Mouse (Mus musculus): Measurements from ENCODE around the gene Hdac1. TPM values are rescaled to one million over a fixed set of nuclear protein-coding genes. Genes with fewer than 3 reads are reported as not detected.
"Not testable (repeated sequence)": the region's sequence is repeated elsewhere in the genome, so short reads cannot be mapped to it uniquely, and the experiment has no call there.

The Hdac1 gene
- polyA plus RNA-seq, 1 experiment, result 156 TPM

- no peak overlapping the region for H3K27ac ChIP-seq (ENCODE audit: insufficient read depth, low read length)
- H3K4me3 ChIP-seq (ENCODE audit: insufficient read depth, low read length), result no peak overlapping the region
- no peaks in the 10 kb centered on the region for H3K4me1 ChIP-seq (ENCODE audit: control insufficient read depth, insufficient read depth, low read length)
- TF ChIP-seq CTCF (IDR thresholded peaks at IDR 0.05; ENCODE audit: borderline replicate concordance, insufficient read depth, low read length) (no peak), POLR2A (IDR thresholded peaks at IDR 0.05; ENCODE audit: low read depth, low read length) (no peak)
Observed at GRCm38 (mm10) chr4:129549306-129549705, 6.8 kb upstream of the Hdac1 start.

- not testable (repeated sequence) for H3K27ac ChIP-seq (ENCODE audit: insufficient read depth, low read length); H3K4me3 ChIP-seq (ENCODE audit: insufficient read depth, low read length); H3K4me1 ChIP-seq (ENCODE audit: control insufficient read depth, insufficient read depth, low read length)
Observed at GRCm38 (mm10) chr4:129547631-129548030, 5.1 kb upstream of the Hdac1 start.

GRCm38 (mm10) chr4:129544106-129544505 is 1.6 kb upstream of the Hdac1 start:
- Histone ChIP-seq H3K4me3 (ENCODE audit: insufficient read depth, low read length) (no peak overlapping the region), H3K4me1 (ENCODE audit: control insufficient read depth, insufficient read depth, low read length) (no peaks in the 10 kb centered on the region), H3K27ac (ENCODE audit: insufficient read depth, low read length) (no peak overlapping the region)
- TF ChIP-seq CTCF (IDR thresholded peaks at IDR 0.05; ENCODE audit: borderline replicate concordance, insufficient read depth, low read length), result no peak
- TF ChIP-seq POLR2A (IDR thresholded peaks at IDR 0.05; ENCODE audit: low read depth, low read length), result no peak

- Histone ChIP-seq H3K27ac (ENCODE audit: insufficient read depth, low read length) (no peak overlapping the region), H3K4me1 (ENCODE audit: control insufficient read depth, insufficient read depth, low read length) (no peaks in the 10 kb centered on the region), H3K4me3 (ENCODE audit: insufficient read depth, low read length) (peak overlapping the region; percentile 83)
- TF ChIP-seq POLR2A (IDR thresholded peaks at IDR 0.05; ENCODE audit: low read depth, low read length), result no peak
- TF ChIP-seq CTCF (IDR thresholded peaks at IDR 0.05; ENCODE audit: borderline replicate concordance, insufficient read depth, low read length), result peak; percentile 21; the same call in 1 of the 2 replicates
Observed at GRCm38 (mm10) chr4:129541868-129542591, 483 bp downstream of the Hdac1 start.

- TF ChIP-seq CTCF (IDR thresholded peaks at IDR 0.05; ENCODE audit: borderline replicate concordance, insufficient read depth, low read length) (peak; percentile 26; the same call in 1 of the 2 replicates), POLR2A (IDR thresholded peaks at IDR 0.05; ENCODE audit: low read depth, low read length) (no peak)
- Histone ChIP-seq H3K4me3 (ENCODE audit: insufficient read depth, low read length) (no peak overlapping the region), H3K4me1 (ENCODE audit: control insufficient read depth, insufficient read depth, low read length) (no peaks in the 10 kb centered on the region; the same call in 1 of the 2 replicates), H3K27ac (ENCODE audit: insufficient read depth, low read length) (no peak overlapping the region)
Observed at GRCm38 (mm10) chr4:129540012-129540411, 2.5 kb downstream of the Hdac1 start.

- H3K27ac ChIP-seq (ENCODE audit: insufficient read depth, low read length); H3K4me3 ChIP-seq (ENCODE audit: insufficient read depth, low read length); H3K4me1 ChIP-seq (ENCODE audit: control insufficient read depth, insufficient read depth, low read length): not testable (repeated sequence)
Observed at GRCm38 (mm10) chr4:129528901-129529300, 13.6 kb downstream of the Hdac1 start.

GRCm38 (mm10) chr4:129525889-129526288 is 16.6 kb downstream of the Hdac1 start:
- no peak overlapping the region for H3K27ac ChIP-seq (ENCODE audit: insufficient read depth, low read length)
- H3K4me1 ChIP-seq (ENCODE audit: control insufficient read depth, insufficient read depth, low read length), result no peaks in the 10 kb centered on the region
- no peak overlapping the region for H3K4me3 ChIP-seq (ENCODE audit: insufficient read depth, low read length)
- TF ChIP-seq POLR2A (IDR thresholded peaks at IDR 0.05; ENCODE audit: low read depth, low read length), result no peak
- TF ChIP-seq CTCF (IDR thresholded peaks at IDR 0.05; ENCODE audit: borderline replicate concordance, insufficient read depth, low read length), result no peak

- no peaks in the 10 kb centered on the region for H3K4me1 ChIP-seq (ENCODE audit: control insufficient read depth, insufficient read depth, low read length)
- no peak overlapping the region for H3K4me3 ChIP-seq (ENCODE audit: insufficient read depth, low read length)
- TF ChIP-seq POLR2A (IDR thresholded peaks at IDR 0.05; ENCODE audit: low read depth, low read length) (no peak), CTCF (IDR thresholded peaks at IDR 0.05; ENCODE audit: borderline replicate concordance, insufficient read depth, low read length) (no peak)
- no peak overlapping the region for H3K27ac ChIP-seq (ENCODE audit: insufficient read depth, low read length)
Observed at GRCm38 (mm10) chr4:129525338-129525737, 17.2 kb downstream of the Hdac1 start.

- Histone ChIP-seq H3K4me1 (ENCODE audit: control insufficient read depth, insufficient read depth, low read length) (peaks cover 4% of the 10 kb centered on the region; the same call in 1 of the 2 replicates), H3K27ac (ENCODE audit: insufficient read depth, low read length) (no peak overlapping the region), H3K4me3 (ENCODE audit: insufficient read depth, low read length) (no peak overlapping the region)
- TF ChIP-seq CTCF (IDR thresholded peaks at IDR 0.05; ENCODE audit: borderline replicate concordance, insufficient read depth, low read length) (no peak), POLR2A (IDR thresholded peaks at IDR 0.05; ENCODE audit: low read depth, low read length) (no peak)
Observed at GRCm38 (mm10) chr4:129518519-129518918, 24.0 kb downstream of the Hdac1 start.

- Histone ChIP-seq H3K4me1 (ENCODE audit: control insufficient read depth, insufficient read depth, low read length) (peaks cover 4% of the 10 kb centered on the region; the same call in 1 of the 2 replicates), H3K4me3 (ENCODE audit: insufficient read depth, low read length) (no peak overlapping the region), H3K27ac (ENCODE audit: insufficient read depth, low read length) (no peak overlapping the region)
- TF ChIP-seq CTCF (IDR thresholded peaks at IDR 0.05; ENCODE audit: borderline replicate concordance, insufficient read depth, low read length) (no peak), POLR2A (IDR thresholded peaks at IDR 0.05; ENCODE audit: low read depth, low read length) (no peak)
Observed at GRCm38 (mm10) chr4:129516925-129517324, 25.6 kb downstream of the Hdac1 start.

Data from embryonic fibroblast, embryonic 13.5 days (primary cell).